Mouse (Mus musculus): ENCODE data around the gene Cast. TPM values are rescaled to one million over a fixed set of nuclear protein-coding genes. Genes with fewer than 3 reads are reported as not detected.
A peak's percentile ranks its signal among the peaks of the same experiment; 100 is the strongest.

The Cast gene
- 47.1 and 47.8 TPM in 2 replicates for polyA plus RNA-seq (2015; fragmentation: Nextera tagmentation; extraction: Ambion mirVana)

- peaks cover 9% of the 10 kb centered on the region; the same call in 1 of the 2 replicates for H3K4me1 ChIP-seq (replicated peaks; ENCODE audit: control insufficient read depth, insufficient read depth, low read length)
- H3K9ac ChIP-seq (ENCODE audit: low read length) = peak within 1 kb of the TSS; percentile 91
- peak within 1 kb of the TSS; percentile 84 for H3K4me2 ChIP-seq (ENCODE audit: low read depth, low read length)
- under 1% methylated on average over 36 of the region's 36 CpGs for WGBS
- H3K27me3 ChIP-seq (ENCODE audit: control insufficient read depth, insufficient read depth, low read depth, low read length) = no peaks in the 10 kb centered on the region
- H3K9me3 ChIP-seq (ENCODE audit: control insufficient read depth, low read length) = no peaks in the 10 kb centered on the region
- ATAC-seq (ENCODE audit: low read depth) = peak; percentile 93
- no peaks in the 10 kb centered on the region for H3K36me3 ChIP-seq (ENCODE audit: control insufficient read depth, insufficient read depth, low read length)
- H3K27ac ChIP-seq (ENCODE audit: low read length) = peak within 1 kb of the TSS; percentile 95
- H3K4me3 ChIP-seq (ENCODE audit: low read length) = peak within 1 kb of the TSS; percentile 86
These were observed at the start of gene Cast for GRCm38 (mm10) chr13:74808152-74808929. Gene Cast, minus strand, starts transcription at chr13:74808810.

- Histone ChIP-seq H3K36me3 (ENCODE audit: control insufficient read depth, insufficient read depth, low read length) (no peaks in the 10 kb centered on the region), H3K9ac (ENCODE audit: low read length) (no peak overlapping the region), H3K4me2 (ENCODE audit: low read depth, low read length) (no peak overlapping the region), H3K4me1 (replicated peaks; ENCODE audit: control insufficient read depth, insufficient read depth, low read length) (no peaks in the 10 kb centered on the region), H3K27me3 (ENCODE audit: control insufficient read depth, insufficient read depth, low read depth, low read length) (no peaks in the 10 kb centered on the region), H3K4me3 (ENCODE audit: low read length) (no peak overlapping the region), H3K9me3 (ENCODE audit: control insufficient read depth, low read length) (no peaks in the 10 kb centered on the region), H3K27ac (ENCODE audit: low read length) (no peak overlapping the region)
- ATAC-seq (ENCODE audit: low read depth) = peak; percentile 72
- 1% methylated on average over 3 of the region's 3 CpGs for WGBS
These were observed 45.9 kb upstream of the Cast start for GRCm38 (mm10) chr13:74854338-74855047.

DNA sequence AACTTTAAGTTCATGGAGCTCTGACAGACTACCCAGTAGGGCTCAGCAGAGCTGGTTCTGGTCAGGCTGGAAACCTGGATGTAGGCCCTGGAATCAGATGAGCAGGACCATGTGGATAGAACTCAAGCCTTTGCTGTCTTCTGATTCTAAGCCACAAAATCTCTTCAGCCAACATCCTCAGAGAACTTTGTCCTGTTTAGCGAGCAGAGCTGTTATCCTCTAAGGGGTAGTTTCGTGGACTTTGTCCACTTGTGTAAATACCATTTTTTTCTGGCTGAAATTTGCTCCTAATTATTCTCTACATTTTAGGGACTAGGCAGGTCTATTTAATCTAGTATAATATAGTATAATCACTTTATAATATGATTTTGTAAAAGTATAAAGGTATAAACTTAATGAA, 42.2 kb upstream of the Cast start:
- no peak overlapping the region for H3K4me2 ChIP-seq (ENCODE audit: low read depth, low read length)
- no peaks in the 10 kb centered on the region for H3K9me3 ChIP-seq (ENCODE audit: control insufficient read depth, low read length)
- no peak overlapping the region for H3K4me3 ChIP-seq (ENCODE audit: low read length)
- H3K27ac ChIP-seq (ENCODE audit: low read length) = no peak overlapping the region
- ATAC-seq (ENCODE audit: low read depth) = no peak
- H3K27me3 ChIP-seq (ENCODE audit: control insufficient read depth, insufficient read depth, low read depth, low read length) = no peaks in the 10 kb centered on the region
- H3K4me1 ChIP-seq (replicated peaks; ENCODE audit: control insufficient read depth, insufficient read depth, low read length) = no peaks in the 10 kb centered on the region
- H3K9ac ChIP-seq (ENCODE audit: low read length) = no peak overlapping the region
- no peaks in the 10 kb centered on the region for H3K36me3 ChIP-seq (ENCODE audit: control insufficient read depth, insufficient read depth, low read length)
- 76% methylated on average over 2 of the region's 2 CpGs for WGBS

DNA sequence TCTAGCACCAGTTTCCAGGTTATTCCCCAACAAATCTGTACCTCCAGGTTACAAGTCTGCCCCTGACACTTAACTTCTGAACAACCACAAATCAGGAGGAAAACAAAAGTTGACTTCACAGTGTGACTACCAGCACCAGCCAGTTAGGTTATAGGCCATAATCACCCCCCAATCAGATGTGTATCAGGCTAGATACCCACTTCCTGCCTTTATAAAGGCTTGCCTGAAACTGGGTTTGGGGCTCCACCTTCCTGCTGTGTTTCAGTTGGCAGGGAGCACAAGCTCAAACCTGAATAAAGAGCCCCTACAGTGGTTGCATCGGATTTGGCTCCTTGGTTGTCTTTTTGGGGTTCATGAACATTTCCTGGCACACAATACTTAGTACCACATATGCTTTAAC, 37.3 kb upstream of the Cast start:
- H3K4me2 ChIP-seq (ENCODE audit: low read depth, low read length) = no peak overlapping the region
- WGBS = 76% methylated on average over 1 of the region's 1 CpGs
- no peaks in the 10 kb centered on the region for H3K9me3 ChIP-seq (ENCODE audit: control insufficient read depth, low read length)
- no peak overlapping the region for H3K27ac ChIP-seq (ENCODE audit: low read length)
- no peak overlapping the region for H3K9ac ChIP-seq (ENCODE audit: low read length)
- H3K36me3 ChIP-seq (ENCODE audit: control insufficient read depth, insufficient read depth, low read length) = no peaks in the 10 kb centered on the region
- H3K4me3 ChIP-seq (ENCODE audit: low read length) = no peak overlapping the region
- H3K27me3 ChIP-seq (ENCODE audit: control insufficient read depth, insufficient read depth, low read depth, low read length) = no peaks in the 10 kb centered on the region
- H3K4me1 ChIP-seq (replicated peaks; ENCODE audit: control insufficient read depth, insufficient read depth, low read length) = no peaks in the 10 kb centered on the region
- ATAC-seq (ENCODE audit: low read depth) = no peak

DNA sequence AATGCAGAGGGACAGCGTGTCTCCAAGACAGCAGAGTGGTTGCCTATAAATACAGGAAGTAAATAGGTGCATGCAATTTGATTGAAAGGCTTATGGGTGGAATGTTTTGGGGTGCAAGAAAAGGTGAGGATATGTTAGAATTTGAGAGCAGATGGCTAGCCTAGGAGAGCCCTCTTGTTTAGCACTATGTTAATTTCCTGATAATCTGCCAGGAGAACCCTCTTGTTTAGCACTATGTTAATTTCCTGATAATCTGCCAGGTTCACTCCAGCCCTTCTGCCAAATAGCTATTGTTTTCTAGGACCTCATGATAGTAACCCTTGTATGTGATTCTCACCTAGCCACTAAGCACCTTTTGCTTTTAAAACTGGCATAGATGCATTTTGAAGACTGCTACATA, 25.9 kb upstream of the Cast start:
- Histone ChIP-seq H3K4me1 (replicated peaks; ENCODE audit: control insufficient read depth, insufficient read depth, low read length) (no peaks in the 10 kb centered on the region), H3K27ac (ENCODE audit: low read length) (no peak overlapping the region), H3K4me3 (ENCODE audit: low read length) (no peak overlapping the region), H3K9me3 (ENCODE audit: control insufficient read depth, low read length) (no peaks in the 10 kb centered on the region), H3K9ac (ENCODE audit: low read length) (no peak overlapping the region), H3K36me3 (ENCODE audit: control insufficient read depth, insufficient read depth, low read length) (no peaks in the 10 kb centered on the region), H3K27me3 (ENCODE audit: control insufficient read depth, insufficient read depth, low read depth, low read length) (no peaks in the 10 kb centered on the region), H3K4me2 (ENCODE audit: low read depth, low read length) (no peak overlapping the region)
- no peak for ATAC-seq (ENCODE audit: low read depth)
- 79% methylated on average over 1 of the region's 1 CpGs for WGBS

DNA sequence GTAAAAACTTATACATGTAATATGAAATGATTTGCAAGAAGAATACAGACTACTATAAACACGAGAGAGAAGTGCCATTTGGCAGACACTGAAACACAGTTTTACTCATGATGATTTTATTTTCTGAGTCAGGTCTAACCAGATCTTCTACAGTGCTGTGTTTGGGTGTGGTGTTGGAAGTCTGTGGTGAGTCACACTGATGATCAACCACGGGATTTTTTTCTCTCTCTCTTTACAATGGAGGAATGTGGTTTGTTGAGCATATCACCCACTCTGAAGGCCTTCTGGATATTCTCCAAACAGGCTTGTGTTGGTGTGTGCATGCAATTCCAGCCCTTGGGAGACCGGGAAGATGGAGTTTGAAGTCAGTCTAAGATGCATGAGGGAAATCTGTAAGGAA, 13.5 kb upstream of the Cast start:
- H3K27ac ChIP-seq (ENCODE audit: low read length) = no peak overlapping the region
- H3K4me1 ChIP-seq (replicated peaks; ENCODE audit: control insufficient read depth, insufficient read depth, low read length) = no peaks in the 10 kb centered on the region
- H3K9ac ChIP-seq (ENCODE audit: low read length) = no peak overlapping the region
- ATAC-seq (ENCODE audit: low read depth) = no peak
- no peak overlapping the region for H3K4me2 ChIP-seq (ENCODE audit: low read depth, low read length)
- no peak overlapping the region for H3K4me3 ChIP-seq (ENCODE audit: low read length)
- no peaks in the 10 kb centered on the region for H3K9me3 ChIP-seq (ENCODE audit: control insufficient read depth, low read length)
- no peaks in the 10 kb centered on the region for H3K36me3 ChIP-seq (ENCODE audit: control insufficient read depth, insufficient read depth, low read length)
- no peaks in the 10 kb centered on the region for H3K27me3 ChIP-seq (ENCODE audit: control insufficient read depth, insufficient read depth, low read depth, low read length)
- 69% methylated on average over 3 of the region's 3 CpGs for WGBS

DNA sequence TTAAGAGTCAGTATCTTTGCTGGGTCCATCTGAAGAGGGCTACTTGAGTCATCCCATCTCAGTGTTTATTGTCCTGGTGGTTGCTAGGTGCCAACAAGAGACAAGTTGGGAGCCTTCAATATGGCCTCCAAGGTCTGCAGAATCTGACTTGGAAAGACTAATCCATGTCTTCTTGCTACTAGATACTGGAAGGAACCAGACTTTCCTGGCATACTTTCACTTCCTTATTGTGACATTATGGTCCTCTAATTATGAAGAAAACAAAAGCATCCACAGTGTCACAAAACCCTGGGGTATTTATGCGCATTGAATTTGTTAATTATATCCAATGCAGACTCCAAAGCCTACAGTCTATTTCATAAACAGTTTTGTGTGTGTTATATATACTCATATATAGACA, 7.1 kb upstream of the Cast start:
- ATAC-seq (ENCODE audit: low read depth) = no peak
- Histone ChIP-seq H3K4me2 (ENCODE audit: low read depth, low read length) (no peak overlapping the region), H3K27ac (ENCODE audit: low read length) (no peak overlapping the region), H3K4me3 (ENCODE audit: low read length) (no peak overlapping the region), H3K9ac (ENCODE audit: low read length) (no peak overlapping the region), H3K4me1 (replicated peaks; ENCODE audit: control insufficient read depth, insufficient read depth, low read length) (no peaks in the 10 kb centered on the region), H3K27me3 (ENCODE audit: control insufficient read depth, insufficient read depth, low read depth, low read length) (no peaks in the 10 kb centered on the region), H3K9me3 (ENCODE audit: control insufficient read depth, low read length) (no peaks in the 10 kb centered on the region), H3K36me3 (ENCODE audit: control insufficient read depth, insufficient read depth, low read length) (no peaks in the 10 kb centered on the region)
- WGBS = 87% methylated on average over 1 of the region's 1 CpGs

DNA sequence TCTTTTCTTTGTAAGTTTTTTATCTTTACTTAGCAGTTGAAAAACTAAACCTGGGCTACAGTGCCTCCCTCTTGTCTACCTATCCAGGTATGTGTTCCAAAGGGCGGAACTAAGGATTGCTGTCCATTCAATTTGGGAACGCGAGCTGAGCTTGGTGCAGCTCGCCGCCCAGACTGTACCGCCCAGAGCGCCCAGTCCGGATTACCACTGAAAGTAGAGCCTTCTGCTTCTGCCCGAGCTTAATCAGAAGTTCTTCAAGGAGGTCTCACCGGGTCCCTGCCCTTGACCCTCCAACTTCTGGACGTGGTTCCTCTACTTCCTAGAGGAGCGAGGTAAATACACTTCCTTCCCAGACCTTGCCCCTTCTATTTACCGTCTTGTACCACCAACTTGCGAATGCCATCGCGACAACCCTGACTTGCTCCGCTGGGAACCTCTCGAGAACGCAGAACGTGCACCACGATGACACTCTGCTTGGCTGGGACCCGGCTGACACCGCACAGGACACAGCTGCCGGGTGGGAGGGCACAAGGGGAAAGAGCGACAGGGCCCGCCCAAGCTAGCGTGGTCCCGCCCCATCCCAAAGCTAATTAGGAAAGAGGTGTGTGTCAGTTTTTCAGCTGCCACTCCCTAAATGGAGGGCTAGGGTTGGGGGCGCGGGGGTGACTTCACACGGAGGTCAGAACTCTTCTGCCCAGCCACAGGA, 1.0 kb downstream of the Cast start:
- peaks cover 9% of the 10 kb centered on the region; the same call in 1 of the 2 replicates for H3K4me1 ChIP-seq (replicated peaks; ENCODE audit: control insufficient read depth, insufficient read depth, low read length)
- H3K27ac ChIP-seq (ENCODE audit: low read length) = peak overlapping the region; percentile 95
- under 1% methylated on average over 31 of the region's 31 CpGs for WGBS
- H3K9me3 ChIP-seq (ENCODE audit: control insufficient read depth, low read length) = no peaks in the 10 kb centered on the region
- no peaks in the 10 kb centered on the region for H3K36me3 ChIP-seq (ENCODE audit: control insufficient read depth, insufficient read depth, low read length)
- peak; percentile 97 for ATAC-seq (ENCODE audit: low read depth)
- no peaks in the 10 kb centered on the region for H3K27me3 ChIP-seq (ENCODE audit: control insufficient read depth, insufficient read depth, low read depth, low read length)
- peak overlapping the region; percentile 91 for H3K9ac ChIP-seq (ENCODE audit: low read length)
- peak overlapping the region; percentile 84 for H3K4me2 ChIP-seq (ENCODE audit: low read depth, low read length)
- peak overlapping the region; percentile 86 for H3K4me3 ChIP-seq (ENCODE audit: low read length)

- Histone ChIP-seq H3K4me2 (ENCODE audit: low read depth, low read length) (peak overlapping the region; percentile 84), H3K27ac (ENCODE audit: low read length) (no peak overlapping the region), H3K9me3 (ENCODE audit: control insufficient read depth, low read length) (no peaks in the 10 kb centered on the region), H3K36me3 (ENCODE audit: control insufficient read depth, insufficient read depth, low read length) (no peaks in the 10 kb centered on the region), H3K4me1 (replicated peaks; ENCODE audit: control insufficient read depth, insufficient read depth, low read length) (peaks cover 9% of the 10 kb centered on the region; the same call in 1 of the 2 replicates), H3K4me3 (ENCODE audit: low read length) (peak overlapping the region; percentile 86), H3K27me3 (ENCODE audit: control insufficient read depth, insufficient read depth, low read depth, low read length) (no peaks in the 10 kb centered on the region), H3K9ac (ENCODE audit: low read length) (no peak overlapping the region)
- WGBS = 43% methylated on average over 5 of the region's 5 CpGs
- ATAC-seq (ENCODE audit: low read depth) = no peak
These were observed 1.7 kb downstream of the Cast start for GRCm38 (mm10) chr13:74806934-74807333.

Data from lung, embryonic 16.5 days (tissue).